Mouse (Mus musculus) hindbrain, embryonic 16.5 days (tissue): ENCODE measurements around the gene Gm43064. TPM values are rescaled to one million over a fixed set of nuclear protein-coding genes. Genes with fewer than 3 reads are reported as not detected.
"Not testable (repeated sequence)": the region's sequence is repeated elsewhere in the genome, so short reads cannot be mapped to it uniquely, and the experiment has no call there.

Source experiments
- ATAC-seq: fragments of 200-750 bp; cut with Nextera tagmentation; 2 replicates; pipeline ENCODE4 v1.8.0; 2017; ENCODE audit warnings: moderate TSS enrichment, moderate library complexity
- H3K27ac ChIP-seq: fragments of 300-500 bp; sonication (generic); 2 replicates; pipeline ENCODE4 v1.5.1; 2014; ENCODE audit warnings: low read depth, mild to moderate bottlenecking, control low read depth, low read length, moderate library complexity
- H3K27me3 ChIP-seq: fragments of 300-500 bp; sonication (generic); replicated peaks from 2 replicates; pipeline ENCODE4 v1.6.1; 2014; ENCODE audit warnings: low read length; ENCODE audit not compliant: control insufficient read depth, insufficient read depth
- H3K36me3 ChIP-seq: fragments of 300-500 bp; sonication (generic); 2 replicates; pipeline ENCODE4 v1.6.1; 2014; ENCODE audit warnings: mild to moderate bottlenecking, low read length, moderate library complexity, mixed read lengths; ENCODE audit not compliant: control insufficient read depth, insufficient read depth
- H3K4me1 ChIP-seq: fragments of 300-500 bp; sonication (generic); 2 replicates; pipeline ENCODE4 v1.6.1; 2014; ENCODE audit warnings: low read depth, low read length; ENCODE audit not compliant: control insufficient read depth, insufficient read depth
- H3K4me2 ChIP-seq: fragments of 300-500 bp; sonication (generic); 2 replicates; pipeline ENCODE4 v1.6.1; 2014; ENCODE audit warnings: mild to moderate bottlenecking, low read length, control low read depth, moderate library complexity
- H3K4me3 ChIP-seq: fragments of 300-500 bp; sonication (generic); 2 replicates; pipeline ENCODE4 v1.5.1; 2014; ENCODE audit warnings: mild to moderate bottlenecking, low read length, control low read depth, moderate library complexity
- H3K9ac ChIP-seq: fragments of 300-500 bp; sonication (generic); 2 replicates; pipeline ENCODE4 v1.6.1; 2014; ENCODE audit warnings: low read depth, mild to moderate bottlenecking, control low read depth, low read length, moderate library complexity
- H3K9me3 ChIP-seq: fragments of 300-500 bp; sonication (generic); 2 replicates; pipeline ENCODE4 v1.6.1; 2014; ENCODE audit warnings: mild to moderate bottlenecking, low read length, moderate library complexity; ENCODE audit not compliant: control insufficient read depth
- WGBS: fragments of 180-500 bp; shearing (Covaris S2); extraction: QIAGEN DNeasy Blood & Tissue Kit; methylation state at CpG from one replicate; pipeline ENCODE4 v1.1.7; 2014; 5-methylcytosine and 5-hydroxymethylcytosine counted together
- polyA plus RNA-seq: library from polyadenylated mRNA; unstranded; fragments of >200 nt; fragmentation: Nextera tagmentation; extraction: Ambion mirVana; gene quantifications from 2 replicates; pipeline ENCODE4 v1.2.1, GENCODE M21; 2015

The Gm43064 gene
- polyA plus RNA-seq, 1 experiment from 2014 or later: 0.24 TPM

GRCm38 (mm10) chr3:103840195-103840594, 30.8 kb downstream of the Gm43064 start:
- H3K9me3 ChIP-seq, H3K4me3 ChIP-seq, H3K4me2 ChIP-seq, H3K4me1 ChIP-seq, H3K36me3 ChIP-seq, H3K27me3 ChIP-seq, H3K27ac ChIP-seq, ATAC-seq, H3K9ac ChIP-seq: not testable (repeated sequence)
- WGBS: 81% methylated on average over 3 of the region's 3 CpGs

- H3K27me3 ChIP-seq, ATAC-seq, H3K9ac ChIP-seq, H3K4me2 ChIP-seq, H3K4me1 ChIP-seq, H3K36me3 ChIP-seq, H3K27ac ChIP-seq, H3K4me3 ChIP-seq, H3K9me3 ChIP-seq: not testable (repeated sequence)
- 92% methylated on average over 7 of the region's 7 CpGs for WGBS
Observed at GRCm38 (mm10) chr3:103840946-103841345, 31.6 kb downstream of the Gm43064 start.

- H3K27me3 ChIP-seq: no peaks in the 10 kb centered on the region
- H3K27ac ChIP-seq: no peak overlapping the region
- H3K4me2 ChIP-seq: no peak overlapping the region
- ATAC-seq: no peak
- H3K4me3 ChIP-seq: no peak overlapping the region
- no peaks in the 10 kb centered on the region for H3K36me3 ChIP-seq
- 83% methylated on average over 9 of the region's 9 CpGs for WGBS
- no peaks in the 10 kb centered on the region for H3K9me3 ChIP-seq
- H3K9ac ChIP-seq: no peak overlapping the region
- no peaks in the 10 kb centered on the region for H3K4me1 ChIP-seq
Observed at GRCm38 (mm10) chr3:103850644-103851363, 41.4 kb downstream of the Gm43064 start.

- Histone ChIP-seq H3K4me1 (no peaks in the 10 kb centered on the region), H3K27me3 (no peaks in the 10 kb centered on the region), H3K4me3 (no peak overlapping the region), H3K36me3 (no peaks in the 10 kb centered on the region), H3K9ac (no peak overlapping the region), H3K9me3 (no peaks in the 10 kb centered on the region), H3K4me2 (no peak overlapping the region), H3K27ac (no peak overlapping the region)
- no peak for ATAC-seq
- WGBS: 91% methylated on average over 6 of the region's 6 CpGs
Observed at GRCm38 (mm10) chr3:103851481-103851880, 42.1 kb downstream of the Gm43064 start.

GRCm38 (mm10) chr3:103851882-103852281, 42.5 kb downstream of the Gm43064 start:
- Histone ChIP-seq H3K9ac (no peak overlapping the region), H3K4me2 (no peak overlapping the region), H3K9me3 (no peaks in the 10 kb centered on the region), H3K36me3 (no peaks in the 10 kb centered on the region), H3K27me3 (no peaks in the 10 kb centered on the region), H3K4me3 (no peak overlapping the region), H3K4me1 (no peaks in the 10 kb centered on the region), H3K27ac (no peak overlapping the region)
- no peak for ATAC-seq
- WGBS: 90% methylated on average over 8 of the region's 8 CpGs

- no peak overlapping the region for H3K27ac ChIP-seq
- 48% methylated on average over 3 of the region's 3 CpGs for WGBS
- H3K9ac ChIP-seq: no peak overlapping the region
- no peak for ATAC-seq
- no peaks in the 10 kb centered on the region for H3K27me3 ChIP-seq
- H3K36me3 ChIP-seq: no peaks in the 10 kb centered on the region
- H3K4me1 ChIP-seq: no peaks in the 10 kb centered on the region
- H3K4me2 ChIP-seq: no peak overlapping the region
- H3K9me3 ChIP-seq: no peaks in the 10 kb centered on the region
- H3K4me3 ChIP-seq: no peak overlapping the region
Observed at GRCm38 (mm10) chr3:103852565-103853299, 43.4 kb downstream of the Gm43064 start.

GRCm38 (mm10) chr3:103853804-103854203, 44.4 kb downstream of the Gm43064 start:
- H3K9me3 ChIP-seq: no peaks in the 10 kb centered on the region
- H3K4me1 ChIP-seq: no peaks in the 10 kb centered on the region
- no peak overlapping the region for H3K4me2 ChIP-seq
- ATAC-seq: no peak
- H3K4me3 ChIP-seq: no peak overlapping the region
- H3K27me3 ChIP-seq: no peaks in the 10 kb centered on the region
- H3K27ac ChIP-seq: no peak overlapping the region
- WGBS: 50% methylated on average over 8 of the region's 8 CpGs
- no peak overlapping the region for H3K9ac ChIP-seq
- H3K36me3 ChIP-seq: no peaks in the 10 kb centered on the region

- H3K27me3 ChIP-seq: no peaks in the 10 kb centered on the region
- H3K27ac ChIP-seq: no peak overlapping the region
- H3K4me2 ChIP-seq: no peak overlapping the region
- 92% methylated on average over 7 of the region's 7 CpGs for WGBS
- H3K9me3 ChIP-seq: no peaks in the 10 kb centered on the region
- no peaks in the 10 kb centered on the region for H3K4me1 ChIP-seq
- no peaks in the 10 kb centered on the region for H3K36me3 ChIP-seq
- H3K9ac ChIP-seq: no peak overlapping the region
- H3K4me3 ChIP-seq: no peak overlapping the region
- no peak for ATAC-seq
Observed at GRCm38 (mm10) chr3:103857036-103857805, 47.8 kb downstream of the Gm43064 start.

- no peak for ATAC-seq
- no peaks in the 10 kb centered on the region for H3K4me1 ChIP-seq
Observed at GRCm38 (mm10) chr3:103857977-103858563, 48.7 kb downstream of the Gm43064 start.

More at GRCm38 (mm10) chr3:103857977-103858563, 48.7 kb downstream of the Gm43064 start:
- Histone ChIP-seq H3K4me3 (no peak overlapping the region), H3K9me3 (no peaks in the 10 kb centered on the region), H3K4me2 (no peak overlapping the region), H3K27ac (no peak overlapping the region), H3K27me3 (no peaks in the 10 kb centered on the region), H3K9ac (no peak overlapping the region), H3K36me3 (no peaks in the 10 kb centered on the region)
- WGBS: 84% methylated on average over 6 of the region's 6 CpGs
